ENCODE assay signal across 8 mouse cellular contexts in the genomic region with DNA sequence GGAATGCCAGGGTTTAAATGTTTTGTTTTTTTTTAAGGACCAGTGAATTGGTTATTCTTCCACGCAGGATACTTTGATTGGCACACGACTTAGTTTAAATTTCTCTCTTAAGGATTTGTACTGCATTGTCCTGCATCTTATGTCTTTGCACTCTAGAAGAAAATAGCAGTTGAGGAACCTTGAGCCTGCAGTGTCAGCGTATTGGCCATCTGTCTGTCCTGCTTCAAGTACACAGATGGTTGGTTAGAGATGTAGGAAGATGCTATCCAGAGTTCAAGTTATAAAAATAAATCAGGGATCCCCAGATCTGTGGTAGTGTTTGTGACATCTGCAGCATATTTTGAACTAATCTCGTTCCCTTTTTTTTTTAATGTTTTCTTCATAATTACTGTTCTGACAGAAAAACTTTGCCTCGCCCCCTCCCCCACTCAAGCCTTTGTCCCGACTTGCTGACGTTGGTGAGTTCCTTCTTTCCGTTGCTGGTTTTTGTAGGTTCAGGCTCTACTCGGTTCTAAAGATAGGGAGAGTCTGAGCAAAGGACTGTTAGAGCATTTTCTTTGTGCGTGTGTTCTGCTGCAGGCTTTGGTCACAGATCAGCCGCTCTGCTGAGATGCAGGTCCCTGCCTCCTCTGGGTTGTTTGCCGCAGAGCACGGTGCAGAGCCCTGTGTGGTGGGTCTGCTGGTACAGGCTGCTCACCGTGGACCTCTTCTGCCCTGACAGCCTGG. TPM values are rescaled to one million over a fixed set of nuclear protein-coding genes. Genes with fewer than 3 reads are reported as not detected.
DNase-seq lines count a peak whose midpoint lies in the region; ATAC-seq lines count a peak whose summit lies in the region.

No protein-coding gene starts in this region.

- peak overlapping the region; percentile 97 for H3K9ac ChIP-seq in hindbrain, embryonic 12.5 days
- H3K9ac ChIP-seq in midbrain, embryonic 11.5 days (ENCODE audit: low read length): peak overlapping the region; percentile 98; the same call in 1 of the 2 replicates

- peaks cover 8% of the 10 kb centered on the region for H3K27me3 ChIP-seq in embryonic facial prominence, embryonic 10.5 days (replicated peaks; ENCODE audit: low read depth, poor library complexity, severe bottlenecking)
- 0 out of 2 replicates have a peak, but pooled peaks cover 6% of the 10 kb centered on the region for H3K27me3 ChIP-seq in hindbrain, embryonic 12.5 days
- H3K27me3 ChIP-seq in midbrain, embryonic 11.5 days (ENCODE audit: control insufficient read depth, insufficient read depth, low read length): no peaks in the 10 kb centered on the region; the same call in 1 of the 2 replicates

- H3K36me3 ChIP-seq in embryonic facial prominence, embryonic 10.5 days (replicated peaks): peaks cover 12% of the 10 kb centered on the region; the same call in 1 of the 2 replicates
- H3K36me3 ChIP-seq in hindbrain, embryonic 12.5 days: 0 out of 2 replicates have a peak, but pooled peaks cover 3% of the 10 kb centered on the region
- H3K36me3 ChIP-seq in midbrain, embryonic 11.5 days (ENCODE audit: control insufficient read depth, insufficient read depth, low read length): no peaks in the 10 kb centered on the region

- H3K4me2 ChIP-seq in hindbrain, embryonic 12.5 days (replicated peaks): peak overlapping the region; percentile 60
- peak overlapping the region; percentile 71 for H3K4me2 ChIP-seq in midbrain, embryonic 11.5 days

- H3K4me1 ChIP-seq in embryonic facial prominence, embryonic 10.5 days: peaks cover 33% of the 10 kb centered on the region
- peaks cover 32% of the 10 kb centered on the region for H3K4me1 ChIP-seq in hindbrain, embryonic 12.5 days
- H3K4me1 ChIP-seq in midbrain, embryonic 11.5 days (ENCODE audit: control insufficient read depth, insufficient read depth, low read length): peaks cover 25% of the 10 kb centered on the region

- WGBS in embryonic facial prominence, embryonic 10.5 days: 41% methylated on average over 14 of the region's 14 CpGs
- 31% methylated on average over 14 of the region's 14 CpGs for WGBS in hindbrain, embryonic 12.5 days
- WGBS in midbrain, embryonic 11.5 days: 35% methylated on average over 14 of the region's 14 CpGs

- peak overlapping the region; percentile 94 for H3K4me3 ChIP-seq in embryonic facial prominence, embryonic 10.5 days
- H3K4me3 ChIP-seq in hindbrain, embryonic 12.5 days: peak overlapping the region; percentile 92
- peak overlapping the region; percentile 91 for H3K4me3 ChIP-seq in midbrain, embryonic 11.5 days (ENCODE audit: low read depth, low read length)

- ATAC-seq in hindbrain, embryonic 12.5 days (ENCODE audit: low FRiP score): 0 out of 2 replicates have a peak, but pooled peaks have one; percentile 41
- ATAC-seq in midbrain, embryonic 11.5 days (ENCODE audit: low FRiP score): no peak

- peak; percentile 96 for DNase-seq in heart, adult 11 months
- no peak for DNase-seq in heart, adult 8-10 months (ENCODE audit: low spot score)
- DNase-seq in CD4-positive helper T cell, adult 2 months (ENCODE audit: low read depth, low spot score): peak; percentile 57
- DNase-seq in embryonic facial prominence, embryonic 10.5 days (ENCODE audit: low spot score): no peak
- DNase-seq in midbrain, embryonic 11.5 days (ENCODE audit: low spot score, missing footprints): peak; percentile 89
- no peak for DNase-seq in testis, postnatal 10 days (ENCODE audit: low spot score)
- DNase-seq in embryo, embryonic 11 days: no peak

- peak overlapping the region; percentile 70 for H3K27ac ChIP-seq in embryonic facial prominence, embryonic 10.5 days (replicated peaks)
- H3K27ac ChIP-seq in hindbrain, embryonic 12.5 days: peak overlapping the region; percentile 48; the same call in 1 of the 2 replicates
- no peak overlapping the region for H3K27ac ChIP-seq in midbrain, embryonic 11.5 days (ENCODE audit: low read depth, low read length)

- H3K9me3 ChIP-seq in embryonic facial prominence, embryonic 10.5 days: no peaks in the 10 kb centered on the region
- no peaks in the 10 kb centered on the region for H3K9me3 ChIP-seq in hindbrain, embryonic 12.5 days (replicated peaks)
- H3K9me3 ChIP-seq in midbrain, embryonic 11.5 days (ENCODE audit: control insufficient read depth, low read length): no peaks in the 10 kb centered on the region

RNA-seq across cellular contexts. Expression of a gene that starts 2.2 kb away (rescaled TPM):
- total RNA-seq in heart, adult 8-10 months (2022): 10 to 100 TPM; 19.1 to 25.3 (median 21.9) TPM
- polyA plus RNA-seq in embryonic facial prominence, embryonic 10.5 days (2016; fragmentation: Nextera tagmentation; extraction: Ambion mirVana): 16.2 and 16.9 TPM in 2 replicates
- 26.8 and 27.5 TPM in 2 replicates for polyA plus RNA-seq in hindbrain, embryonic 12.5 days (2016; fragmentation: Nextera tagmentation; extraction: Ambion mirVana)
- 22.3 and 23.9 TPM in 2 replicates for polyA plus RNA-seq in midbrain, embryonic 11.5 days (2014; fragmentation: Nextera tagmentation; extraction: Ambion mirVana)

Comparison
In these comparisons a context has a peak if more than half of its experiments do, and no peak if none do; other contexts are left out.
1. DNase-seq: peak in heart, adult 11 months (single experiment), CD4-positive helper T cell, adult 2 months (single experiment) and midbrain, embryonic 11.5 days (single experiment); none in heart, adult 8-10 months (single experiment), embryonic facial prominence, embryonic 10.5 days (single experiment), testis, postnatal 10 days (single experiment) and embryo, embryonic 11 days (single experiment).
2. Peak in every context shown above with its lines, with median percentiles within 50 percentile points of each other: H3K4me3 ChIP-seq.